Mouse (Mus musculus) small intestine, adult 2 months (tissue): ENCODE results near the gene Satb2.

Experiments used
- CTCF ChIP-seq: fragments of 200-500 bp; IDR thresholded peaks from 2 replicates; pipeline ENCODE4 v1.5.1; 2012; ENCODE audit warnings: low read depth, mild to moderate bottlenecking, control low read depth, inconsistent platforms, low read length, moderate library complexity, mixed read lengths; ENCODE audit not compliant: insufficient replicate concordance, insufficient read length; ENCODE audit errors: extremely low read depth
- POLR2A ChIP-seq: fragments of 200-500 bp; IDR thresholded peaks from 2 replicates; pipeline ENCODE4 v1.6.1; 2012; ENCODE audit warnings: low read depth, mild to moderate bottlenecking, control low read depth, inconsistent platforms, low read length, moderate library complexity

- TF ChIP-seq CTCF: no peak
- no peak for TF ChIP-seq POLR2A
These were observed 21.6 kb downstream of the Satb2 start for GRCm38 (mm10) chr1:56956811-56957210.
